Mouse (Mus musculus) liver, embryonic 16.5 days (tissue): ENCODE data around the gene Tmem132c. TPM values are rescaled to one million over a fixed set of nuclear protein-coding genes. Genes with fewer than 3 reads are reported as not detected.
"Not testable (repeated sequence)": the region's sequence is repeated elsewhere in the genome, so short reads cannot be mapped to it uniquely, and the experiment has no call there.

Source experiments
- ATAC-seq: fragments of 200-750 bp; cut with Nextera tagmentation; 2 replicates; pipeline ENCODE4 v1.8.0; 2017; ENCODE audit warnings: low read depth, mild to moderate bottlenecking, moderate number of reproducible peaks, moderate library complexity
- H3K27ac ChIP-seq: fragments of 300-500 bp; sonication (generic); 2 replicates; pipeline ENCODE4 v1.5.1; 2014; ENCODE audit warnings: mild to moderate bottlenecking, low read length
- H3K27me3 ChIP-seq: fragments of 300-500 bp; sonication (generic); 2 replicates; pipeline ENCODE4 v1.6.1; 2014; ENCODE audit warnings: low read depth, low read length, mixed read lengths; ENCODE audit not compliant: control insufficient read depth, insufficient read depth
- H3K36me3 ChIP-seq: fragments of 300-500 bp; sonication (generic); 2 replicates; pipeline ENCODE4 v1.6.1; 2014; ENCODE audit warnings: mild to moderate bottlenecking; ENCODE audit not compliant: control insufficient read depth, insufficient read depth
- H3K4me1 ChIP-seq: fragments of 300-500 bp; sonication (generic); 2 replicates; pipeline ENCODE4 v1.6.1; 2014; ENCODE audit warnings: low read depth, low read length, mixed read lengths; ENCODE audit not compliant: control insufficient read depth
- H3K4me2 ChIP-seq: fragments of 300-500 bp; sonication (generic); 2 replicates; pipeline ENCODE4 v1.6.1; 2014; ENCODE audit warnings: low read depth, low read length, mixed read lengths
- H3K4me3 ChIP-seq: fragments of 300-500 bp; sonication (generic); 2 replicates; pipeline ENCODE4 v1.5.1; 2014; ENCODE audit warnings: low read depth, mild to moderate bottlenecking, low read length
- H3K9ac ChIP-seq: fragments of 300-500 bp; sonication (generic); 2 replicates; pipeline ENCODE4 v1.6.1; 2014; ENCODE audit warnings: low read depth, low read length
- H3K9me3 ChIP-seq: fragments of 300-500 bp; sonication (generic); replicated peaks from 2 replicates; pipeline ENCODE4 v1.6.1; 2016; ENCODE audit warnings: low read length; ENCODE audit not compliant: control insufficient read depth
- WGBS: fragments of 180-500 bp; shearing (Covaris S2); extraction: QIAGEN DNeasy Blood & Tissue Kit; methylation state at CpG from one replicate; pipeline ENCODE4 v1.1.7; 2014; ENCODE audit not compliant: insufficient replicate concordance; 5-methylcytosine and 5-hydroxymethylcytosine counted together
- polyA plus RNA-seq: library from polyadenylated mRNA; unstranded; fragments of >200 nt; fragmentation: Nextera tagmentation; extraction: Ambion mirVana; gene quantifications from 2 replicates; pipeline ENCODE4 v1.2.1, GENCODE M21; 2015

The Tmem132c gene
- polyA plus RNA-seq, 1 experiment from 2014 or later, result 0.06 TPM

DNA sequence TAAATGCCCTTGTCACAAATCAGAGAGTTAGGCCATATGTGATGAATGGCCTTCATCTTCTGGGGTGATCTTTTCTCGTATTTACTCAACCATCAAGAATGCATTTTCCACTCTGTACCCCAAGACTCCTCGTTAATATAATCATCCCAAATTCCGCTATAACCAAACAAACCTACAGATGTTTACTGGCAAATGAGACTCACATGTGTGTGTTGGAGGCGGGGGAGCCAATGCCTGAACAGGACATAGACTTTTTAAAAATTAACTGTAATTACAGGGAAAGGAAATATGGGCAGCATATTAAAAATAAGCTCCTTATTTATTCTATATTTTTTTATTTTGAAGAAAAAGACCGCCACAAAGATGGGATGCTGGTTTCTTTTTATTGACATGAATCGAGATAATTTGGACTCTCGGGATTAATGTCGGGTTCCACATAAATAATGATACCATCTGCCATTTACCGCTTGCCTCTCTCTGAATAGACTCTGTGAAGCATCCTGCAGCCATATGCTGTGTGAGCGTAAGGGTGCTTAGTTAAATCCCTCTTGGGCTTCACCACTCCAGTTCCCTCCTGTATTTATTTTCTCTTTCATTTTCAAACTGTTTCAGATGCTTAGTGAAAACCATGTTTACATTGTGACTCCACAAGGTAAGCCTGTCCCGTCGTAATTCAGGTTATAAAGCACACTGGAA is 105.6 kb downstream of the Tmem132c start:
- H3K9ac ChIP-seq, result no peak overlapping the region
- no peaks in the 10 kb centered on the region for H3K27me3 ChIP-seq
- H3K9me3 ChIP-seq, result no peaks in the 10 kb centered on the region; the same call in 1 of the 2 replicates
- no peaks in the 10 kb centered on the region for H3K4me1 ChIP-seq
- no peak for ATAC-seq
- 61% methylated on average over 12 of the region's 12 CpGs for WGBS
- H3K36me3 ChIP-seq, result no peaks in the 10 kb centered on the region
- no peak overlapping the region for H3K27ac ChIP-seq
- no peak overlapping the region for H3K4me2 ChIP-seq
- no peak overlapping the region for H3K4me3 ChIP-seq

DNA sequence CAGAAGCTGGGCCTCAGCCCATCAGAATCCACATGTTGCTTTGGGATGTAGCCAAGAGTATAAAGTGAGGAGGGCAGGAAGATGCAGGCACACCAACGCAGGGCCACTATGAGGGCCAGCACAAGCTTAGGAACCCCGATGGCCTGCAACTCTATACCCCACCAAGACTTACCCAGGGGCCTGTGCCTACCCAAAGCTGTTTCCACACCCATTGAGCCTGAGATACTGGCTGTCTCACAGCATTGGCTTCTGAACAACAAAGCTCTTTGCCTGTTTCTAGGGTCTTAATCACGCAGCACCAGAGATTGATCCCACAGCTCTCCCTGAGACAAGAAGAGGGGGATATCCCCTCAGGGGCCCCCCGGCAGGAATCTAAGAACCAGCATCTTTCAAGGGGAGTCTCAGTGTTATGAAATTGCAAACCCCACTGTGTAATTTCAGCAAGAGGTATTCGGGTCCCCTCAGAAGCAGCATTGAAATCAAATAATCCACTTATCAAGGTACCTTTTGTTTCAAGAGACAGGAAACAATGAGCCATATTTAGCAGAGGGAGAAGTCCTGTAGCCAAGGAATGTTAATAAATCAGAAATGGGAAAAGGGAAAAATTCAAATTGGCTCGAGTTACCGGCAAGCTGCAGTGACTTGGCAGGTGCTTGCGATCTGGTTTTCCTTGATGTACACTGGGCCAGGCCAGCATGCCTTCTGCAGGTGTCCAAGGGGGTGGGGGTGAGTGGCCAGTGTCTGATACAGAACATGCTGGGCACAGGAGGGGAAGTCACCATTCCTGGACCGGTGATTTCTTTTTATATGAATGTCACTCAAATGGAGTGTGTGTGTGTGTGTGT is 107.8 kb downstream of the Tmem132c start:
- no peaks in the 10 kb centered on the region; the same call in 1 of the 2 replicates for H3K9me3 ChIP-seq
- 53% methylated on average over 9 of the region's 9 CpGs for WGBS
- no peak for ATAC-seq

DNA sequence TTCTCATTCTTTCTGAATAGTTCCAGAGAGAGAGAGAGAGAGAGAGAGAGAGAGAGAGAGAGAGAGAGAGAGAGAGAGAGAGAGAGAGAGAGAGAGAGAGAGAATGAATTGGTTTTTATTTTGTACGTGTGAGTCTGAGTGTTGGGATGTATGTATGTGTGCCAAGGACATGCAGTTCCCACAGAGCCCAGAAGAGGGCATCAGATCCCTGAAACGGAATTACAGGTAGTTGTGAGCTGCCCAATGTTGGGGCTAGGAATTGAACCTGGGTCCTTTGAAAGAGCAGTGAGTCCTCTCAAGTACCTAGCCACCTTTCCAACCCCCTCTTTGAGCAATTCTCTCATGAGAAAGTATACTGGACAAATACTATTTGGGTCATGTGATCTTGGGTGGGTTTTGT is 111.4 kb downstream of the Tmem132c start:
- H3K27ac ChIP-seq, result no peak overlapping the region
- no peak overlapping the region for H3K9ac ChIP-seq
- no peaks in the 10 kb centered on the region for H3K27me3 ChIP-seq
- H3K4me1 ChIP-seq, result no peaks in the 10 kb centered on the region
- no peak for ATAC-seq
- no peak overlapping the region for H3K4me3 ChIP-seq
- H3K4me2 ChIP-seq, result no peak overlapping the region
- no peaks in the 10 kb centered on the region for H3K36me3 ChIP-seq
- H3K9me3 ChIP-seq, result no peaks in the 10 kb centered on the region
- whole genome bisulfite sequencing, result 39% methylated on average over 2 of the region's 2 CpGs

More for the DNA sequence above, 107.8 kb downstream of the Tmem132c start:
- Histone ChIP-seq H3K9ac (no peak overlapping the region), H3K27me3 (no peaks in the 10 kb centered on the region), H3K36me3 (no peaks in the 10 kb centered on the region), H3K4me2 (no peak overlapping the region), H3K4me1 (no peaks in the 10 kb centered on the region), H3K4me3 (no peak overlapping the region), H3K27ac (no peak overlapping the region)

DNA sequence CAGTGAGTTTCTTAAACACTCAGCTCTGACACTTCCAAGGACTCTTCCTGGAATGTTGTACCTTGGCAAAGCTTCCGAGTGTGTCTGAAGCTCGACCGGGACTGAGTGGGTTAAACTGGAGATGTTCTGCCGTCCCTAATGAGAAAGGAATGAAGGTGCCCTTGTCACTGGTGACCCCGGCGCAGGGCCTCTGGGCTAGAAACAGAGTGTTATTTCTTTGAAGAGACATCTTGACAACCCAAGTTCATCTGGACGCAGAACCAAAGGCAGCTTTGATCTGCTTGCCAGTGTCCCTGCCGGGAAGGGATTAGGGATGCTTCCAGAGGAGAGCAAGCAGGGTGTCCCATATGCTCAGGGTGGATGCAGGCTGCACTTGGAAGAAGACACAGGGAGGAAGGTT is 114.2 kb downstream of the Tmem132c start:
- WGBS, result 25% methylated on average over 8 of the region's 8 CpGs
- H3K9me3 ChIP-seq, result no peaks in the 10 kb centered on the region; the same call in 1 of the 2 replicates

DNA sequence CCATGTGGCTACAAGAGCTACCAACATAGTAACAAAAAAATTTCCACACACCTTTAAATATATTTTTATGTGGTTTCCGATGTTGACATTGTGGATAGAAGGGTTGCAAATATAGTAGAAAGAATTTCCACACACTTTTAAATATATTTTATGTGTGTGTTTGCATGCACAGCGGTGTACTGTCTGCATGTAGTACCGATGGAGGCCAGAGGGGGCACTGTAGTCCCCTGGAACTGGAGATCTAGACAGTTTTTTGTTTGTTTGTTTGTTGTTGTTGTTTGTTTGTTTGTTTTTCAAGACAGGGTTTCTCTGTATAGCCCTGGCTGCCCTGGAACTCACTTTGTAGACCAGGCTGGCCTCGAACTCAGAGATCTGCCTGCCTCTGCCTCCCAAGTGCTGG is 116.3 kb downstream of the Tmem132c start:
- not testable (repeated sequence) for H3K9ac ChIP-seq, H3K4me3 ChIP-seq, H3K4me1 ChIP-seq, H3K9me3 ChIP-seq, H3K27me3 ChIP-seq, H3K4me2 ChIP-seq, H3K27ac ChIP-seq, ATAC-seq, H3K36me3 ChIP-seq
- 69% methylated on average over 4 of the region's 4 CpGs for WGBS

More for the DNA sequence above, 114.2 kb downstream of the Tmem132c start:
- H3K36me3 ChIP-seq, result no peaks in the 10 kb centered on the region
- H3K4me2 ChIP-seq, result no peak overlapping the region
- no peak overlapping the region for H3K4me3 ChIP-seq
- H3K9ac ChIP-seq, result no peak overlapping the region
- H3K27me3 ChIP-seq, result no peaks in the 10 kb centered on the region
- H3K4me1 ChIP-seq, result no peaks in the 10 kb centered on the region
- no peak for ATAC-seq
- no peak overlapping the region for H3K27ac ChIP-seq

DNA sequence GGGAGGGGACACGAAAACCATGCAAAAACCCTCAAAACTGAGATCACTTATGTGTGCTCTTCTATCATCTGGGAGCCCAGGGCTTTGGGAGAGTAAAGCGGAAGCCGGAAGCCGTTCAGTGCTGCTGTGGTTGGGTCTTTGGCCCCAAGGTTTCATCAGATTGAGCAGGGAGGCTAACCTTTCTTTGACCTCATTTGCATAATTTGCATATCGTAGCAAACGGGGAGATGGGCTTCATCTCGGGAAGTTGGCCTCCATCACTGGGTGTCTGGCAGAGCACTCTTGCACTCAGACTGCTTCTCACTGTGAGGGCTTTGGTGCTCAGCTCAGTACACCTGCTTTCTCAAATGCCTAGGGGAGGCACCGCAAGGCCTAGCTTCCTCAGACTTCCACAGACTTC is 119.5 kb downstream of the Tmem132c start:
- H3K4me3 ChIP-seq, result no peak overlapping the region
- no peaks in the 10 kb centered on the region for H3K36me3 ChIP-seq
- H3K4me1 ChIP-seq, result no peaks in the 10 kb centered on the region
- H3K9ac ChIP-seq, result no peak overlapping the region
- H3K27ac ChIP-seq, result no peak overlapping the region
- H3K9me3 ChIP-seq, result no peaks in the 10 kb centered on the region; the same call in 1 of the 2 replicates
- no peak overlapping the region for H3K4me2 ChIP-seq
- no peaks in the 10 kb centered on the region for H3K27me3 ChIP-seq
- 50% methylated on average over 8 of the region's 8 CpGs for WGBS
- ATAC-seq, result no peak

DNA sequence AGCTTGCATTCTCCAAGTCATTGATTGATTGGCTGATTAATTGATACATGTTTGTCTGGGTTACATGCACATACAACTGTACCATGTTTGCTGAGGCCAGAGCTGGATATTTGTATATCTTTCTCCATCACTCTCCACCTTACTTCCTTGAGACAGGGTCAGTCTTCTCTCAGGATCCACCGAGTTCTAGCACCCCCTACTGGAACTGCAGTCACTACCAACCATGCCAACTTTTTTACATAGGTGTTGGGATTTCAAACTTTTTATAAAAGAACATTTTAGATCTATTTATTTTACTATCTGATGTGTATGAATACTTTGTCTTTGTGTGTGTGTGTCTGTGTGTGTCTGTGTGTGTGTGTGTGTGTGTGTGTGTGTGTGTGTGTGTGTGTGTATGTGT is 123.5 kb downstream of the Tmem132c start:
- no peaks in the 10 kb centered on the region for H3K4me1 ChIP-seq
- no peak overlapping the region for H3K9ac ChIP-seq
- ATAC-seq, result no peak
- no peaks in the 10 kb centered on the region for H3K27me3 ChIP-seq
- no peak overlapping the region for H3K4me3 ChIP-seq
- H3K9me3 ChIP-seq, result no peaks in the 10 kb centered on the region; the same call in 1 of the 2 replicates
- 0% methylated on average over 1 of the region's 1 CpGs for WGBS
- H3K36me3 ChIP-seq, result no peaks in the 10 kb centered on the region
- H3K27ac ChIP-seq, result no peak overlapping the region
- no peak overlapping the region for H3K4me2 ChIP-seq

DNA sequence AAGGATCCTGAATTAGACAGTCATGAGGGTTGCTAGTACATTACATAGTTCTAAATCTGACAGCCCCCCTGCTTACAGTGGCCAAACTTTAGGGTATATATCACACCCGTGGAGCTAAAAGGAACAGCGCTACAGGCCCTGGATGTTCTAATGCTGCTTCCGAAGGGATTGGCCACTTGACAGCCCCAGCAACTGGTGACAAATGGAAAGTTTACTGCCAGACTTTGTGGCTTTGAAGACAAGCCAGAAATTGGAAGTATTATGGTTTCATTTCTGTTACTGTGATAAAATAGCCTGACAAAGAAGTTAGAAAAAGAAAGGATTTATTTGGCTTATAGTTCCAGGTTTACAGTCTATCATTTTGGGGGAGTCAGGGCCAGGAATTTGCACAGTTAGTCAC is 126.6 kb downstream of the Tmem132c start:
- 70% methylated on average over 3 of the region's 3 CpGs for WGBS
- no peaks in the 10 kb centered on the region for H3K27me3 ChIP-seq
- no peak for ATAC-seq

DNA sequence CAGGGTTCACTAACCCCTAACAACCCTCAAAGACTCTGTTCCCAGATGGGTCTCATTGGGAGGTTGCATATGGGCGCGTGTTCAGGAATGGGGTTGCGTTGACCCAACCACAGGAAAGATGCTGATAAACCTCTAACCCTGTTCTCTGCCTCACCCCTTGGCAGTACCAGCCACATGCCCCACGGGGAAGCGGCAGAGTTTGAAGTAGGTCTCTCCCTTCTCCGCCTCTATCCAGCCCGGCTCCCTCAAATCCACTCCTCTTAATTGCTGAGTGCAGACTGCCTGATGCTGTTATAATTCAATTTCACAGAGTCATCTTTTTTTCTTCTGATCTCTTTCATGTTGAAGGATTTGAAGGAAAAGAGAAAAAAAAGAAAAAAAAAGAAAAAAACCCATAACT is 128.2 kb downstream of the Tmem132c start:
- no peaks in the 10 kb centered on the region for H3K27me3 ChIP-seq
- no peaks in the 10 kb centered on the region; the same call in 1 of the 2 replicates for H3K9me3 ChIP-seq
- no peaks in the 10 kb centered on the region for H3K36me3 ChIP-seq
- 50% methylated on average over 7 of the region's 7 CpGs for WGBS
- no peak overlapping the region for H3K9ac ChIP-seq
- no peak for ATAC-seq
- H3K4me3 ChIP-seq, result no peak overlapping the region
- no peaks in the 10 kb centered on the region for H3K4me1 ChIP-seq
- no peak overlapping the region for H3K4me2 ChIP-seq
- no peak overlapping the region for H3K27ac ChIP-seq

More for the DNA sequence above, 126.6 kb downstream of the Tmem132c start:
- no peak overlapping the region for H3K4me2 ChIP-seq
- no peaks in the 10 kb centered on the region for H3K36me3 ChIP-seq
- H3K4me3 ChIP-seq, result no peak overlapping the region
- H3K27ac ChIP-seq, result no peak overlapping the region
- no peaks in the 10 kb centered on the region for H3K4me1 ChIP-seq
- H3K9me3 ChIP-seq, result no peaks in the 10 kb centered on the region; the same call in 1 of the 2 replicates
- no peak overlapping the region for H3K9ac ChIP-seq
